ENCODE assay signal across 10 mouse cellular contexts in the genomic region with DNA sequence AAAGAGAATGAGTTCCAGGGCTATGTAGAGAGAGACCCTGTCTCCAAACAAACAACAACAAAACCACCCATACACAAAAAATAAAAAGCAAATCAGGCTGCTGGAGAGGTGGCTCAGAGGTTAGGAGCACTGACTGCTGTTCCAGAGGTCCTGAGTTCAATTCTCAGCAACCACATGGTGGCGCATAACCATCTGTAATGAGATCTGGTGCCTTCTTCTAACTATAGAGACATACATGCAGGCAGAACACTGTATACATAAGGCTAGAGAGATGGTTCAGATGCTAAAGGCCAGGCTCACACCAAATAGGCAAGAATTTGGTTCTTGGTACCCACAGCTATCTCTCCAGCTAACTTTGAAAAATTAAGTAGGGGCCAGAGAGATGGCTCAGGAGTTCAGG. TPM values are rescaled to one million over a fixed set of nuclear protein-coding genes. Genes with fewer than 3 reads are reported as not detected.
DNase-seq lines count a peak whose midpoint lies in the region; ATAC-seq lines count a peak whose summit lies in the region.
"Had no signal": no experiment of that assay in that cellular context is flagged by ENCODE, and none has a peak within 500 bp of the region (broad histone marks: within the 10 kb centered on the region; RNA-seq: fewer than 3 reads in every experiment).

No protein-coding gene starts in this region.

- H3K9ac ChIP-seq in stomach, embryonic 16.5 days (ENCODE audit: low read length), result no peak overlapping the region
- H3K9ac ChIP-seq: embryonic facial prominence, embryonic 15.5 days; heart, embryonic 12.5 days had no signal

- no peaks in the 10 kb centered on the region for H3K4me1 ChIP-seq in stomach, embryonic 16.5 days (ENCODE audit: control insufficient read depth, insufficient read depth, low read length)
- H3K4me1 ChIP-seq: embryonic facial prominence, embryonic 15.5 days; heart, embryonic 12.5 days had no signal

- DNase-seq in kidney, postnatal 10 days, result peak; percentile 50
- no peak for DNase-seq in kidney, adult 18-20 months
- DNase-seq in ES-CJ7 (ENCODE audit: low read depth, low spot score), result peak; percentile 48
- peak; percentile 31 for DNase-seq in embryo, embryonic 11 days
- no peak for DNase-seq in Muller cell, postnatal 12 days (ENCODE audit: inconsistent ontology term)
- no peak for DNase-seq in layer of hippocampus, postnatal 10 days (ENCODE audit: low spot score in 2 of 2)

- WGBS in stomach, embryonic 16.5 days, result 22% methylated on average over 1 of the region's 1 CpGs

- no peak overlapping the region for H3K4me3 ChIP-seq in stomach, embryonic 16.5 days (replicated peaks; ENCODE audit: low read length)
- H3K4me3 ChIP-seq: embryonic facial prominence, embryonic 15.5 days; heart, embryonic 12.5 days had no signal

- no peaks in the 10 kb centered on the region for H3K9me3 ChIP-seq in stomach, embryonic 16.5 days (replicated peaks; ENCODE audit: control insufficient read depth, low read length)
- H3K9me3 ChIP-seq: embryonic facial prominence, embryonic 15.5 days; heart, embryonic 12.5 days had no signal

- peak; percentile 33; the same call in 1 of the 2 replicates for ATAC-seq in stomach, embryonic 16.5 days (ENCODE audit: insufficient read depth, low FRiP score)
- no peak for ATAC-seq in megakaryocyte-erythroid progenitor cell, adult 5-6 weeks (replicated peaks; ENCODE audit: low FRiP score, low TSS enrichment, poor library complexity, severe bottlenecking)

- no peaks in the 10 kb centered on the region for H3K36me3 ChIP-seq in stomach, embryonic 16.5 days (ENCODE audit: control insufficient read depth, insufficient read depth, low read length)
- H3K36me3 ChIP-seq: embryonic facial prominence, embryonic 15.5 days; heart, embryonic 12.5 days had no signal

- no peak overlapping the region for H3K4me2 ChIP-seq in stomach, embryonic 16.5 days (ENCODE audit: low read depth, low read length)
- H3K4me2 ChIP-seq: embryonic facial prominence, embryonic 15.5 days; heart, embryonic 12.5 days had no signal

- no peak overlapping the region for H3K27ac ChIP-seq in stomach, embryonic 16.5 days (ENCODE audit: low read length)
- H3K27ac ChIP-seq: embryonic facial prominence, embryonic 15.5 days had no signal

- H3K27me3 ChIP-seq in stomach, embryonic 16.5 days (ENCODE audit: control insufficient read depth, insufficient read depth, low read length), result no peaks in the 10 kb centered on the region
- H3K27me3 ChIP-seq: embryonic facial prominence, embryonic 15.5 days; heart, embryonic 12.5 days had no signal

RNA-seq across cellular contexts. Expression of a gene that starts 8.4 kb away (rescaled TPM):
- polyA plus RNA-seq in stomach, embryonic 16.5 days (2015; fragmentation: Nextera tagmentation; extraction: Ambion mirVana), result 2.0 and 2.8 TPM in 2 replicates
- 0.52 TPM in 1 of 2 replicates, not detected in the other for total RNA-seq in megakaryocyte-erythroid progenitor cell, adult 5-6 weeks (2014; fragmentation: Nextera tagmentation)
- 1.5 TPM in 1 of 2 replicates, not detected in the other for total RNA-seq in megakaryocyte-erythroid progenitor cell, adult 5-6 weeks (2017)
- total RNA-seq in layer of hippocampus, postnatal 10 days (2021), result under 1 TPM; 0.66 to 0.78 TPM

RNA-seq across cellular contexts. Expression of a gene that starts 12.3 kb away (rescaled TPM):
- 170 and 175 TPM in 2 replicates for polyA plus RNA-seq in stomach, embryonic 16.5 days (2015; fragmentation: Nextera tagmentation; extraction: Ambion mirVana)
- 148 and 194 TPM in 2 replicates for total RNA-seq in megakaryocyte-erythroid progenitor cell, adult 5-6 weeks (2014; fragmentation: Nextera tagmentation)
- 235 and 295 TPM in 2 replicates for total RNA-seq in megakaryocyte-erythroid progenitor cell, adult 5-6 weeks (2017)
- total RNA-seq in layer of hippocampus, postnatal 10 days (2021), result 100 to 1,000 TPM; 112 to 116 TPM

RNA-seq across cellular contexts. Expression of a gene that starts 20.0 kb away (rescaled TPM):
- 10.4 and 10.7 TPM in 2 replicates for polyA plus RNA-seq in stomach, embryonic 16.5 days (2015; fragmentation: Nextera tagmentation; extraction: Ambion mirVana)
- 0.57 TPM in 1 of 2 replicates, not detected in the other for total RNA-seq in megakaryocyte-erythroid progenitor cell, adult 5-6 weeks (2014; fragmentation: Nextera tagmentation)
- 0.30 and 1.3 TPM in 2 replicates for total RNA-seq in megakaryocyte-erythroid progenitor cell, adult 5-6 weeks (2017)
- total RNA-seq in layer of hippocampus, postnatal 10 days (2021), result 100 to 1,000 TPM; 291 to 295 TPM

RNA-seq across cellular contexts. Expression of a gene that starts 21.7 kb away (rescaled TPM):
- polyA plus RNA-seq in stomach, embryonic 16.5 days (2015; fragmentation: Nextera tagmentation; extraction: Ambion mirVana), result 59.9 and 66.2 TPM in 2 replicates
- total RNA-seq in megakaryocyte-erythroid progenitor cell, adult 5-6 weeks (2014; fragmentation: Nextera tagmentation), result 46.7 and 54.1 TPM in 2 replicates
- total RNA-seq in megakaryocyte-erythroid progenitor cell, adult 5-6 weeks (2017), result 73.3 and 94.5 TPM in 2 replicates
- 10 to 100 TPM; 32.1 to 37.5 TPM for total RNA-seq in layer of hippocampus, postnatal 10 days (2021)

RNA-seq across cellular contexts. Expression of a gene that starts 21.8 kb away (rescaled TPM):
- 54.1 and 63.3 TPM in 2 replicates for polyA plus RNA-seq in stomach, embryonic 16.5 days (2015; fragmentation: Nextera tagmentation; extraction: Ambion mirVana)
- total RNA-seq in megakaryocyte-erythroid progenitor cell, adult 5-6 weeks (2014; fragmentation: Nextera tagmentation), result 70.3 and 71.7 TPM in 2 replicates
- 29.5 TPM in 2 replicates for total RNA-seq in megakaryocyte-erythroid progenitor cell, adult 5-6 weeks (2017)
- total RNA-seq in layer of hippocampus, postnatal 10 days (2021), result 100 to 1,000 TPM; 105 to 115 TPM

Comparison
In these comparisons a context has a peak if more than half of its experiments do, and no peak if none do; other contexts are left out.
1. DNase-seq: peak in kidney, postnatal 10 days (single experiment), ES-CJ7 (single experiment) and embryo, embryonic 11 days (single experiment); none in kidney, adult 18-20 months (single experiment), Muller cell, postnatal 12 days (single experiment) and layer of hippocampus, postnatal 10 days (0 of 2).
2. RNA of a gene that starts 20.0 kb away (total RNA-seq): 291 to 295 TPM in layer of hippocampus, postnatal 10 days; 0.30 to 1.3 TPM in megakaryocyte-erythroid progenitor cell, adult 5-6 weeks; every median in the first group is over 100 times any median in the second.